Mouse (Mus musculus): ENCODE measurements around the gene Galr3.

Gene Galr3

GRCm38 (mm10) chr15:79057850-79058249 is 16.2 kb downstream of the Galr3 start:
- DNase-seq: no peak

DNA sequence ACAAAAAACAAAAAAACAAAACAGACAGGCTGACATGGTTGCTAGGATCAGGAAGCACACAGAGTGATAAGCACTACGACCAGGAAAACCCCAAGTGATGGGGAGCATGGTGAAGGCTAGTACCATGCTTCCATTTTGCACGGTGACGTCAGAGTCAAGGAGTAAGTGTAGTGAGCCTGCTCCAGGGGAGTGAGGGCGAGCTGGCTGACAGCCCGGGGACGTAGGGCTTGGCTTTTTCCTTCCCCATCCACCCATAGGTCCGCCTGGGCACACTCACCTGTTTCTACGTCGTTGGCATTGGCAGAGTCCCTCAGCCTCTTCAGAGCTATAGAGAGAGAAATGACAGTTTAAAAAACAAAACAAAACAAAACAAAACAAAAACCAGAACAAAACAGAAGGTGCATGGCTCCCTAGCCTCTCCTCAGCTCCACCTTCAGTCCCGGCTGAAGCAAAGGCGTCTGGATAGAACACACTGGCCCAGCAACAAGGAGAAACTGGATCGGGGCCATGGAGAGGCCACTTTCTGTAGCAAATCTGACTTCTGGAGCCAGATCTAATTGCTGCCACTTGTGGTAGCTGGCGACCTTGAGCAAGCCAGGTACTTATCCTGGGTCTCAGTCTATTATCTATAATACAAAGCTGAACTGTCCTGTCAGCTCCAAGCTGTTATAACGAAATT is 19.3 kb downstream of the Galr3 start:
- no peak for DNase-seq

DNA sequence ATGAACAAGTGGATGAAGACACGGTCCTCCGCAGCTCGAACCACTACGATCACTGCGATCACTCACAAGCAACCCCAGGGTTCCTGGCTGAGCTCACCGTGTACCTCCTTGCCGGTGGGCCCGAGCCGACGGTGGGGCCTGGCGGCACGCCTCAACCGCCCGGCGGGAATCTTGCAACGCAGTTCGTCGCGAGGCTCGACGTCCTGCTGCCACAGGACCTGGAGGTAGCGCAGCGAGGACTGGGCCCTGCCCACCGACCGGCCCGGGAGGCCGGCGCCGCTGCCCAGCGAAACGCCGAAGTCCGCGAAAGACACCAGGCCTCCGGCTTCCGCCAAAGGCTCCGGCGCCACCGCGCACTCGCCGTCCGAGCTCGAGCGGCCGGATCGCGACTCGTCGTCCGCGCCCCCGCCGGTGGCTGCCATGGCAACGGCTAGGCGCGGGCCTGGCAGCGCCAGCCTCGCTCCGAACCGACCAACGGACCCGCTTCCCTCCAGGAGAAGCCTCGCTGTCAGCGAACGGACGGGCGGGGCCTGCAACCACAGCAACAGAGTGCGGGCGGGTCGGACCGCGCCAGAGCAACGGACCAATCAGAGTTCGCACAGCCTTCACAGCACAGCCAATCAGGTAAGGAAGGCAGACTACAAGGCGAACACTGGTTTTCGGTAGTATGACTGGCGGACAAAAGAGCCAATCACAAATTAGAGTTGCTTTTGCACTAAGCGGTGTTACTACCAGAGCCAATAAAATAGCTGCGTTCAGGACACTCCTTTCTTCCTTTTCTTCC is 20.9 kb downstream of the Galr3 start, which contains the start of gene Ankrd54:
Ankrd54 (minus strand) TSS at position 518 of the 784 bp plus-strand sequence.
- peak; percentile 100 for DNase-seq

DNA sequence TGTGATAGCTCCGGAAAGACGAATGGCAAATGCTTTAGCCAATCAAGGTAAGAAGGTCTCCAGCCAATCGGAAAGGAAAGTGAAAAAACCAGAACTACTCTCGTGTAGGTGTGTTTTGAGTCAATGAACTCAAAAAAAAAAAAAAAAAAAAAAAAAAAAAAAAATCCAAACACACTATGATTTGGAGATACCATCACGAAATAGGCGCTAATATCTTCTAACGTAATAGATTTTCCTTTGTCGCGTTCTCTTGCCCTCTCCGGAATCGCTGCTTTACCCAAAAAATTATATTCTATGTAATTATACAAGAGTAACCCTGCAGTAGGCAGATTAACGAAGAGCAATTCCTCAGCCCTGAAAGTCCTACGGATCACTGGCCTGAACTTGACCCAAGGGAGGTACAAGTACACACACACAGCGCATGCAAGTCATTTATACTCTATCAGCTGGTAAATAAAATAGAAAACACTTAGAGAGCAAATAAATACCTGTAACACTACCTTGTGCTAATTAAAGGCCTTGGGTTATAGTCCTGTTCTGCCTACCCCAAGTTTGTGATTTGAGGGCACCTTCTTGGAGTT is 21.6 kb downstream of the Galr3 start:
- DNase-seq: no peak

DNA sequence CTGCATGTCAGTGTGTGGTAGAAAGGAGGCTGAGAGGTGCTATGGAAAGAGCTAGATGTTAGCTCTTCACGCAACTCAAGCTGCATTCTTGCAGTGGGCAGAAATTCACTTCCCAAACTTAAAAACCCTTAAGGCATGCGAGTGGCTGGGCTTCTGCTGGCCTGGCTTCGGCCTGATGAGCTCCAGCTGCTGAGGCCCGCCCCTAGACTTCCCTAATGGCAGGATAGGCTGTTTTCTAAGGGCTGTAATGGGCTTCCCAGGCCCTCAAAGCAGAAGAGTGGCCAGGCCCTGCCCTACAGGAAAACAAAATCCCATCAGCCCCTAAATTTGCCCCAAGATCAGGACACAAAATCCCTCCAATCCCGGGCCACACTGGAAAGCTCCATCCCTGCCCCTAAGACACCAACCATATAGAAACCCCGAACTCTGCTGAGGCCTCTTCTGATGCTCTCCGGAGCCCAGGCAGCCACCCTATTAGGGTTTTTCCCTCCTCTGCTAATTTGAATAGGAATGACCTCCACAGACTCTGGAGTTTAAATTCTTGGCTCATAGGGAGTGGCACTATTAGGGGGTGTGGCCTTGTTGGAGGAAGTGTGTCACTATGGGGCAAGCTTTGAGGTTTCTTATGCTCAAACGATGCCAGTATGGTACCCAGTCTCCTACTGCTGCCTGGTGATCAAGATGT is 23.5 kb downstream of the Galr3 start:
- DNase-seq: no peak

DNA sequence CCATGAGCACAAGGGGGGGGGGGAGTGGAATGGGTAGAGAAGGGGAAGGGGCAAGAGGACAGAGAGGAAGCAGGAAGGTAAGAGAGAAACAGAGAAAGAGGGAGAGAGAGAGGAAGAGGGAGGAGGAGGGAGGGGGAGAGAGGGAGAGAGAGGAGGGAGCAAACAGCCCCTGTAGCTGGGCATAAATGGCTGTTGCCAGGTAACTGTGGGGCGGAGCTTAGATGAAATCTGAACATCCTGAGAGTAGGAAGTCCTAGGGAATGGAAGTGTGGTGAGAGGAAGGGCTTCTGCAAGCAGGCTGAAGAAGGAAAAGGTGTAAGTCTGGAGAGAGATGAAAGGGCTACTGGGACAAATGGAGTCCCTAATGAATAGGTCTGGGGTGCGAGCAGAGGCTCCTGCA is 24.6 kb downstream of the Galr3 start:
- peak; percentile 40 for DNase-seq

- no peak for DNase-seq
Observed at GRCm38 (mm10) chr15:79067631-79068030, 25.9 kb downstream of the Galr3 start.

DNA sequence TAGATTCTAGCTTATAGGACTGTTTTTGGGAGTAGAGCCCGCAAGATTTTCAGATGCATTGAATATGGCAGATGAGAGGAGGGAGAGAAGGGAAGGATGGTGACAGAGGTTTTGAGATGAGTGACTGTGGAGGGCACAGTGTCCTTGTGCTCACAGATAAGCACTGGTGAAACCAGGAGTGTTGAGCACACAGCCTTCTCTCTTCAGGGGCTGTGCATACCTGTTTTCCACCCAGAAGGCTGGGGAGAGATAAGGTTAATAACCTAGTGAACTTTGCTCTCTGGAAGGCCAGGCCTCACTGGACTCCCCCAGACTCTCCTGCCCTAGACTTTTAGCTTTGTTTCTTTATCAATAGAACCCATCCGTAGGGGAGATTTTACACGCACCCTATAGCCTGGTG is 26.7 kb downstream of the Galr3 start:
- DNase-seq: no peak

GRCm38 (mm10) chr15:79071117-79072039 is 29.7 kb downstream of the Galr3 start:
- peak; percentile 57 for DNase-seq

DNA sequence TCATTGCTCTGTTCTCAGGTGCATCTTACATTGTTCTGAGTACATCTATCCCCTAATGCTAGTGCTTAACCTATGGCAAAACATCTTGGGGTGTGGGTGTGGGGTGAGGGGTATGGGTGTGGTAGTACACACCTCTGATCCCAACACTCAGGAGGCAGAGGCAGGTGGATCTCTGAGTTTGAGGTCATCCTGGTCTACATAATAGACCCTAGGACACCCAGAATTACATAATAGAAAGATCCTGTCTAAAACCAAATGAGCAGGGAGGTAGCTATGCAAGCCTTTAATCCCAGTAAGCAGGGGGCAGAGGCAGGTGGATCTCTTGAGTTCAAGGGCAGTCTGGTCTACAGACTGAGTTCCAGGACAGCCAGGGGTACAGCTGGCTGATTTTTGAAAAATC is 32.1 kb downstream of the Galr3 start:
- no peak for DNase-seq

DNA sequence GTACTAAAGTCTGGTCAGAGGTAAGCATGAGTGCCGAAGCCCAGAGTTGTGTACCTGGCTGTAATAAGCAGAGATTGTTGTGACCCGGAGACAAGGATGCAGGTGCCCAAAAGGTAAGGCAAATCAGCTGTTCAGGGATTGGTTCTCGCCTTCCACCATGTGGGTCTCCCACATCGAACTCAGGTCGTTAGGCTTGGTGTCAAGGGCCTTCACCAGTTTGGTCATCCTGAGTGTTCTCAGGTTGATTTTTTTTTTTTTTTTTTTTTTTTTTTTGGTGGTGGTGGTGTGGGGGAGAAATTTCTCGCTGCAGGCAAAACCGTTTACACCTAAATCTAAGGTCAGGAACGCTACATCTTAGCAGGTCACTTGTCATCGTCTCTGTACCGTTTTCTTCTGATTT is 32.8 kb downstream of the Galr3 start:
- no peak for DNase-seq

GRCm38 (mm10) chr15:79074913-79075532 is 33.3 kb downstream of the Galr3 start, which contains the start of gene Eif3l:
Gene Eif3l (plus strand): TSS chr15:79075179.
- peak; percentile 92 for DNase-seq

DNA sequence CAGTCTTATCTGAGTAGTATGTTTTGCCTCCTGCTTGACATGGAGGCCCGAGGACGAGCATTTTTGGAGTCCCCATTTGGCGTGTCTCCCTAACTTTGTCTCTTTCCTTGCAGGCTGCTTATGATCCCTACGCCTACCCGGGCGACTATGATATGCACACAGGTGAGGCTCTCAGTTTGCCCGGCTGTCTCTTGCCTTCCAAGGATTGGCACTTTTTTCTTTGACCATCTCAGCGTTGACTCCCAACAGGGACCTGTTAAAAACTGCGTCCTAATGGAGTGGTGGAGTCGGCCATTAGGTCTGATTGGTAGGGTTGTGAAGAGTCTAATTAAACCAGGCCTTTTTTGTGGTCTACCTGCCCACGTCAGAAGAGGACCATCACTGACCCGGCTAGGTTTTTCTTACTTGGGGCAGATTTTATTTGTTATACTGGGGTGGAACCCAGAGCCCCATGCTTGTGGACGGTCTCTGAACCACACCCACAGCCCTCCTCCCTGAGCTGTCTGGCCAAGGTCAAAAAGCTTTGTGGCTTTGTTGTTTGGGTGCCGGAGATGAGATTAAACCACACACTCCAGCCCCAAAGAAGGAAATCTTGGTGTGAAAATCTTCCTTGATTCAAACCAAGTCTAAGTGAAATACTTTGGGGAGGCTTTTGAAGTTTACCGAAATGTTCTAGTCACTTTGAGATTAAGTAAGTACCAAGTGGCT is 34.1 kb downstream of the Galr3 start:
- no peak for DNase-seq

- DNase-seq: no peak
Observed at GRCm38 (mm10) chr15:79079567-79079966, 37.9 kb downstream of the Galr3 start.

GRCm38 (mm10) chr15:79092284-79092683 is 50.6 kb downstream of the Galr3 start:
- DNase-seq: no peak
